Mouse (Mus musculus) MEL (cell line): ENCODE measurements around the gene Ylpm1. TPM values are rescaled to one million over a fixed set of nuclear protein-coding genes. Genes with fewer than 3 reads are reported as not detected.
A peak's percentile ranks its signal among the peaks of the same experiment; 100 is the strongest.

ENCODE experiments used
- DNase-seq: peaks from one replicate; pipeline ENCODE4 v3.0.0; 2011; ENCODE audit warnings: low read depth, low spot score
- H3K27ac ChIP-seq: 2 replicates; pipeline ENCODE4 v1.5.1; 2012; ENCODE audit warnings: low read depth, mild to moderate bottlenecking, control low read depth, low read length, moderate library complexity; ENCODE audit not compliant: control insufficient read depth
- H3K27me3 ChIP-seq, 2 experiments: fragments of 150-350 bp in 1 of 2; sonication (generic) in 1 of 2; 2 replicates each; pipeline ENCODE4 v1.6.1; 2012; ENCODE audit warnings: low read length in 2 of 2, mild to moderate bottlenecking in 2 of 2, improper control_type of control experiment in 1 of 2, moderate library complexity in 1 of 2; ENCODE audit not compliant: insufficient read depth in 2 of 2, control insufficient read depth in 1 of 2
- H3K36me3 ChIP-seq, 2 experiments: 2 replicates each; pipeline ENCODE4 v1.6.1; 2012 to 2014; ENCODE audit warnings: low read length in 2 of 2, improper control_type of control experiment in 1 of 2, inconsistent platforms in 1 of 2, mild to moderate bottlenecking in 1 of 2; ENCODE audit not compliant: insufficient read depth in 2 of 2, control insufficient read depth in 1 of 2
- H3K4me1 ChIP-seq, 2 experiments: fragments of 150-350 bp in 1 of 2; sonication (generic) in 1 of 2; 2 replicates each; pipeline ENCODE4 v1.6.1; 2012; ENCODE audit warnings: low read length in 2 of 2, improper control_type of control experiment in 1 of 2, mild to moderate bottlenecking in 1 of 2; ENCODE audit not compliant: insufficient read depth in 2 of 2, control insufficient read depth in 1 of 2
- H3K4me3 ChIP-seq, 2 experiments: fragments of 150-350 bp in 1 of 2; sonication (generic) in 1 of 2; 2 replicates each; pipeline ENCODE4 v1.5.1; 2012; ENCODE audit warnings: low read depth in 2 of 2, low read length in 2 of 2, mild to moderate bottlenecking in 2 of 2, moderate library complexity in 2 of 2, control low read depth in 1 of 2, improper control_type of control experiment in 1 of 2; ENCODE audit not compliant: control insufficient read depth in 1 of 2, insufficient read depth in 1 of 2
- H3K79me2 ChIP-seq: 2 replicates; pipeline ENCODE4 v1.6.1; 2012; ENCODE audit warnings: mild to moderate bottlenecking, low read length, moderate library complexity; ENCODE audit not compliant: control insufficient read depth, poor library complexity, insufficient read depth
- H3K9ac ChIP-seq: 2 replicates; pipeline ENCODE4 v1.6.1; 2012; ENCODE audit warnings: low read depth, mild to moderate bottlenecking, control low read depth, low read length, moderate library complexity; ENCODE audit not compliant: control insufficient read depth, poor library complexity, severe bottlenecking
- H3K9me3 ChIP-seq: fragments of 150-350 bp; sonication (generic); replicated peaks from 2 replicates; pipeline ENCODE4 v1.6.1; 2012; ENCODE audit warnings: mild to moderate bottlenecking, low read length, improper control_type of control experiment, moderate library complexity; ENCODE audit not compliant: insufficient read depth
- BHLHE40 ChIP-seq: IDR thresholded peaks from 2 replicates; pipeline ENCODE4 v1.6.1; 2012; ENCODE audit warnings: low read depth, mild to moderate bottlenecking, inconsistent platforms, low read length, improper control_type of control experiment, borderline replicate concordance
- CHD1 ChIP-seq: IDR thresholded peaks from 2 replicates; pipeline ENCODE4 v1.6.1; 2012; ENCODE audit warnings: low read depth, mild to moderate bottlenecking, inconsistent platforms, low read length, improper control_type of control experiment
- CHD2 ChIP-seq: IDR thresholded peaks from 2 replicates; pipeline ENCODE4 v1.6.1; 2011; ENCODE audit warnings: low read length, improper control_type of control experiment
- CTCF ChIP-seq, 3 experiments: IDR thresholded peaks in 2 of 3; conservative IDR thresholded peaks in 1 of 3; 2 replicates each; pipeline ENCODE4 v1.5.1; 2011 to 2012; ENCODE audit warnings: low read length in 3 of 3, low read depth in 2 of 3, mild to moderate bottlenecking in 2 of 3, improper control_type of control experiment in 1 of 3, inconsistent platforms in 1 of 3, mixed read lengths in 1 of 3, moderate library complexity in 1 of 3; ENCODE audit not compliant: control insufficient read depth in 1 of 3, insufficient read depth in 1 of 3, poor library complexity in 1 of 3, severe bottlenecking in 1 of 3
- E2F4 ChIP-seq: IDR thresholded peaks from 2 replicates; pipeline ENCODE4 v1.6.1; 2011; ENCODE audit warnings: low read depth, low read length, improper control_type of control experiment, borderline replicate concordance
- ELF1 ChIP-seq: IDR thresholded peaks from 2 replicates; pipeline ENCODE4 v1.6.1; 2014; ENCODE audit warnings: low read depth, mild to moderate bottlenecking, inconsistent platforms, low read length, improper control_type of control experiment, moderate library complexity
- EP300 ChIP-seq, 2 experiments: IDR thresholded peaks; 2 replicates each; pipeline ENCODE4 v1.6.1; 2011; ENCODE audit warnings: improper control_type of control experiment in 2 of 2, low read length in 2 of 2, low read depth in 1 of 2, mild to moderate bottlenecking in 1 of 2
- ETS1 ChIP-seq: IDR thresholded peaks from 2 replicates; pipeline ENCODE4 v1.6.1; 2012; ENCODE audit warnings: low read depth, mild to moderate bottlenecking, inconsistent platforms, low read length, improper control_type of control experiment, moderate library complexity
- GABPA ChIP-seq: IDR thresholded peaks from 2 replicates; pipeline ENCODE4 v1.6.1; 2012; ENCODE audit warnings: low read depth, mild to moderate bottlenecking, inconsistent platforms, low read length, improper control_type of control experiment, moderate library complexity
- GATA1 ChIP-seq: IDR thresholded peaks from 2 replicates; pipeline ENCODE4 v1.6.1; 2011; ENCODE audit warnings: low read depth, low read length, improper control_type of control experiment
- HCFC1 ChIP-seq: IDR thresholded peaks from 2 replicates; pipeline ENCODE4 v1.6.1; 2012; ENCODE audit warnings: low read depth, mild to moderate bottlenecking, inconsistent platforms, low read length, improper control_type of control experiment, moderate library complexity
- JUND ChIP-seq: IDR thresholded peaks from 2 replicates; pipeline ENCODE4 v1.6.1; 2011; ENCODE audit warnings: low read depth, mild to moderate bottlenecking, improper control_type of control experiment, low read length
- KAT2A ChIP-seq: conservative IDR thresholded peaks from 2 replicates; pipeline ENCODE4 v1.6.1; 2012; ENCODE audit warnings: low read depth, low read length, improper control_type of control experiment, inconsistent platforms
- MAFK ChIP-seq: IDR thresholded peaks from 2 replicates; pipeline ENCODE4 v1.6.1; 2011; ENCODE audit warnings: low read depth, mild to moderate bottlenecking, low read length, improper control_type of control experiment, borderline replicate concordance
- MAX ChIP-seq: IDR thresholded peaks from 2 replicates; pipeline ENCODE4 v1.6.1; 2011; ENCODE audit warnings: low read length, improper control_type of control experiment
- MAZ ChIP-seq: IDR thresholded peaks from 2 replicates; pipeline ENCODE4 v1.6.1; 2012; ENCODE audit warnings: low read depth, mild to moderate bottlenecking, inconsistent platforms, low read length, improper control_type of control experiment
- MEF2A ChIP-seq: IDR thresholded peaks from 2 replicates; pipeline ENCODE4 v1.6.1; 2014; ENCODE audit warnings: low read depth, mild to moderate bottlenecking, inconsistent platforms, low read length, improper control_type of control experiment; ENCODE audit not compliant: poor library complexity, insufficient replicate concordance, severe bottlenecking; ENCODE audit errors: extremely low read depth
- MYB ChIP-seq: IDR thresholded peaks from 2 replicates; pipeline ENCODE4 v1.6.1; 2011; ENCODE audit warnings: mild to moderate bottlenecking, low read depth, low read length, improper control_type of control experiment
- NELFE ChIP-seq: IDR thresholded peaks from 2 replicates; pipeline ENCODE4 v1.6.1; 2011; ENCODE audit warnings: low read depth, low read length, improper control_type of control experiment
- NRF1 ChIP-seq: IDR thresholded peaks from 2 replicates; pipeline ENCODE4 v1.6.1; 2014; ENCODE audit warnings: low read depth, mild to moderate bottlenecking, inconsistent platforms, low read length, improper control_type of control experiment, moderate library complexity; ENCODE audit not compliant: poor library complexity, insufficient read depth, severe bottlenecking
- POLR2A ChIP-seq, 2 experiments: IDR thresholded peaks; 2 replicates each; pipeline ENCODE4 v1.6.1; 2011 to 2012; ENCODE audit warnings: low read length in 2 of 2, mild to moderate bottlenecking in 2 of 2, control low read depth in 1 of 2, improper control_type of control experiment in 1 of 2, low read depth in 1 of 2, moderate library complexity in 1 of 2; ENCODE audit not compliant: control insufficient read depth in 1 of 2, insufficient read depth in 1 of 2, poor library complexity in 1 of 2
- POLR2AphosphoS2 ChIP-seq: IDR thresholded peaks from 2 replicates; pipeline ENCODE4 v1.6.1; 2011; ENCODE audit warnings: low read length, improper control_type of control experiment
- POLR2AphosphoS5 ChIP-seq: IDR thresholded peaks from 2 replicates; pipeline ENCODE4 v1.6.1; 2012; ENCODE audit warnings: low read depth, borderline replicate concordance, mild to moderate bottlenecking, inconsistent platforms, low read length, moderate library complexity, mixed read lengths
- RAD21 ChIP-seq: IDR thresholded peaks from 2 replicates; pipeline ENCODE4 v1.6.1; 2011; ENCODE audit warnings: mild to moderate bottlenecking, low read depth, low read length, improper control_type of control experiment
- SIN3A ChIP-seq: IDR thresholded peaks from 2 replicates; pipeline ENCODE4 v1.6.1; 2012; ENCODE audit warnings: low read length, improper control_type of control experiment, inconsistent platforms
- SMC3 ChIP-seq: IDR thresholded peaks from 2 replicates; pipeline ENCODE4 v1.6.1; 2011; ENCODE audit warnings: low read depth, low read length, improper control_type of control experiment
- TAL1 ChIP-seq: IDR thresholded peaks from 2 replicates; pipeline ENCODE4 v1.6.1; 2012; ENCODE audit warnings: mild to moderate bottlenecking, inconsistent platforms, low read length, moderate library complexity, mixed read lengths
- TBP ChIP-seq: IDR thresholded peaks from 2 replicates; pipeline ENCODE4 v1.8.0; 2011; ENCODE audit warnings: low read depth, low read length, improper control_type of control experiment
- TCF12 ChIP-seq: IDR thresholded peaks from 2 replicates; pipeline ENCODE4 v1.6.1; 2014; ENCODE audit warnings: low read depth, mild to moderate bottlenecking, inconsistent platforms, low read length, improper control_type of control experiment, moderate library complexity
- UBTF ChIP-seq: IDR thresholded peaks from 2 replicates; pipeline ENCODE4 v1.6.1; 2012; ENCODE audit warnings: low read depth, mild to moderate bottlenecking, inconsistent platforms, low read length, improper control_type of control experiment, moderate library complexity, borderline replicate concordance; ENCODE audit not compliant: insufficient read depth
- USF1 ChIP-seq: IDR thresholded peaks from 2 replicates; pipeline ENCODE4 v1.6.1; 2014; ENCODE audit warnings: low read depth, mild to moderate bottlenecking, inconsistent platforms, low read length, improper control_type of control experiment, moderate library complexity
- USF2 ChIP-seq, 2 experiments: IDR thresholded peaks; 2 replicates each; pipeline ENCODE4 v1.6.1; 2011 to 2012; ENCODE audit warnings: improper control_type of control experiment in 2 of 2, low read length in 2 of 2, borderline replicate concordance in 1 of 2, inconsistent platforms in 1 of 2, low read depth in 1 of 2, mild to moderate bottlenecking in 1 of 2; ENCODE audit not compliant: insufficient read depth in 1 of 2
- ZC3H11A ChIP-seq: IDR thresholded peaks from 2 replicates; pipeline ENCODE4 v1.6.1; 2012; ENCODE audit warnings: low read depth, mild to moderate bottlenecking, inconsistent platforms, low read length, improper control_type of control experiment
- ZKSCAN1 ChIP-seq: IDR thresholded peaks from 2 replicates; pipeline ENCODE4 v1.6.1; 2012; ENCODE audit warnings: low read depth, mild to moderate bottlenecking, inconsistent platforms, low read length, improper control_type of control experiment, moderate library complexity
- ZMIZ1 ChIP-seq: IDR thresholded peaks from 2 replicates; pipeline ENCODE4 v1.6.1; 2012; ENCODE audit warnings: low read depth, mild to moderate bottlenecking, inconsistent platforms, low read length, improper control_type of control experiment, moderate library complexity
- polyA plus RNA-seq, 2 experiments: library from polyadenylated mRNA; stranded (reverse) in 1 of 2; unstranded in 1 of 2; fragments of >175 nt in 1 of 2; fragments of >200 nt in 1 of 2; gene quantifications; 2 replicates each; pipeline versions ENCODE4 v1.2.1 to v1.2.4; 2012; ENCODE audit warnings: low replicate concordance in 2 of 2, low read depth in 1 of 2; ENCODE audit not compliant: insufficient read length in 2 of 2, insufficient read depth in 1 of 2, missing spikeins in 1 of 2
- total RNA-seq: library from RNA; depleted of rRNA; stranded (reverse); fragments of 300-350 nt; gene quantifications from 2 replicates; pipeline ENCODE4 v1.2.3, GENCODE M21; 2012

The Ylpm1 gene
- total and polyA plus RNA-seq, 3 experiments: 16.9 to 41.8 (median 29.9) TPM

GRCm38 (mm10) chr12:85110698-85111592 is 114.8 kb downstream of the Ylpm1 start, which contains the start of the genes Prox2 and Dlst:
Gene Prox2, minus strand, starts transcription at chr12:85110759.
Gene Dlst, plus strand, starts transcription at chr12:85110833.
- Histone ChIP-seq H3K36me3 (peaks cover 4 to 29% of the 10 kb centered on the region in 2 experiments), H3K79me2 (peaks cover 53% of the 10 kb centered on the region), H3K4me1 (peaks cover 11 to 29% of the 10 kb centered on the region in 2 experiments), H3K4me3 (peak within 1 kb of the TSS; percentile 83 to 94), H3K27ac (peak within 1 kb of the TSS; percentile 95), H3K9me3 (no peaks in the 10 kb centered on the region), H3K27me3 (no peaks in the 10 kb centered on the region), H3K9ac (peak within 1 kb of the TSS; percentile 93)
- peak; percentile 91 for DNase-seq
- no peak for TF ChIP-seq MYB
- no peak for TF ChIP-seq MEF2A
- peak; percentile 19; the same call in 1 of the 2 replicates for TF ChIP-seq KAT2A
- no peak for TF ChIP-seq MAX
- no peak for TF ChIP-seq TAL1
- peak; percentile 54; the same call in 1 of the 2 replicates for TF ChIP-seq TBP
- peak; percentile 56; the same call in 1 of the 2 replicates for TF ChIP-seq UBTF
- TF ChIP-seq MAZ: peak; percentile 52; the same call in 1 of the 2 replicates
- TF ChIP-seq SIN3A: peak; percentile 65; the same call in 1 of the 2 replicates
- TF ChIP-seq NRF1: no peak
- TF ChIP-seq NELFE: peak; percentile 91
- TF ChIP-seq GABPA: no peak
- TF ChIP-seq RAD21: no peak
- TF ChIP-seq ZC3H11A: no peak
- no peak for TF ChIP-seq EP300 (IDR thresholded peaks at IDR 0.05; ENCODE audit: low read depth in 1 of 2, low read length in 2 of 2)
- TF ChIP-seq BHLHE40: no peak
- no peak for TF ChIP-seq CHD2
- peak; percentile 60 to 80; a peak in 3 of 4 replicates for TF ChIP-seq POLR2A (IDR thresholded peaks at IDR 0.05; ENCODE audit: control insufficient read depth in 1 of 2, insufficient read depth in 1 of 2, low read depth in 1 of 2, low read length in 2 of 2, poor library complexity in 1 of 2)
- TF ChIP-seq USF2 (IDR thresholded peaks at IDR 0.05; ENCODE audit: borderline replicate concordance in 1 of 2, insufficient read depth in 1 of 2, low read depth in 1 of 2, low read length in 2 of 2): no peak
- TF ChIP-seq ETS1: peak; percentile 11; the same call in 1 of the 2 replicates
- TF ChIP-seq CTCF (IDR thresholded peaks at IDR 0.05 in 2 of 3, conservative IDR thresholded peaks at IDR 0.05 in 1 of 3; ENCODE audit: control insufficient read depth in 1 of 3, insufficient read depth in 1 of 3, low read depth in 2 of 3, low read length in 3 of 3, poor library complexity in 1 of 3, severe bottlenecking in 1 of 3): 0 out of 6 replicates have a peak, but pooled peaks of 1 of the 3 experiments have one; percentile 6
- peak; percentile 61; the same call in 1 of the 2 replicates for TF ChIP-seq TCF12
- TF ChIP-seq JUND: no peak
- no peak for TF ChIP-seq ZKSCAN1
- TF ChIP-seq GATA1: no peak
- TF ChIP-seq SMC3: no peak
- no peak for TF ChIP-seq MAFK
- peak; percentile 89 for TF ChIP-seq HCFC1
- TF ChIP-seq USF1: no peak
- TF ChIP-seq POLR2AphosphoS2: peak; percentile 87
- TF ChIP-seq E2F4: no peak
- TF ChIP-seq POLR2AphosphoS5: no peak
- peak; percentile 58; the same call in 1 of the 2 replicates for TF ChIP-seq ELF1
- TF ChIP-seq CHD1: peak; percentile 99
- peak; percentile 80 for TF ChIP-seq ZMIZ1
